Mouse (Mus musculus) ES-E14 (cell line): ENCODE data around the gene Gna12. TPM values are rescaled to one million over a fixed set of nuclear protein-coding genes. Genes with fewer than 3 reads are reported as not detected.

Experiments used
- DNase-seq: peaks from one replicate; pipeline ENCODE4 v3.0.0-alpha.2; 2013; ENCODE audit warnings: low read depth, low spot score
- H3K27ac ChIP-seq: 2 replicates; pipeline ENCODE4 v1.5.1; 2012; ENCODE audit warnings: low read depth, mild to moderate bottlenecking, low read length, moderate library complexity, mixed read lengths; ENCODE audit not compliant: poor library complexity, insufficient read depth, severe bottlenecking
- H3K36me3 ChIP-seq: 2 replicates; pipeline ENCODE4 v1.6.1; 2012; ENCODE audit warnings: mild to moderate bottlenecking, low read length, moderate library complexity, mixed read lengths; ENCODE audit not compliant: control insufficient read depth, poor library complexity, insufficient read depth, severe bottlenecking
- H3K4me1 ChIP-seq, 2 experiments: fragments of 150-350 bp in 1 of 2; sonication (generic) in 1 of 2; 2 replicates each; pipeline ENCODE4 v1.6.1; 2012; ENCODE audit warnings: low read length in 2 of 2, mild to moderate bottlenecking in 1 of 2, mixed read lengths in 1 of 2; ENCODE audit not compliant: control insufficient read depth in 2 of 2, insufficient read depth in 2 of 2, poor library complexity in 1 of 2
- H3K4me3 ChIP-seq, 2 experiments: fragments of 150-350 bp in 1 of 2; sonication (generic) in 1 of 2; 2 replicates each; pipeline ENCODE4 v1.5.1; 2012; ENCODE audit warnings: low read length in 2 of 2, low read depth in 1 of 2, mild to moderate bottlenecking in 1 of 2, mixed read lengths in 1 of 2; ENCODE audit not compliant: insufficient read depth in 1 of 2, poor library complexity in 1 of 2, severe bottlenecking in 1 of 2
- H3K9ac ChIP-seq: 2 replicates; pipeline ENCODE4 v1.6.1; 2012; ENCODE audit warnings: low read depth, mild to moderate bottlenecking, low read length, mixed read lengths; ENCODE audit not compliant: poor library complexity, insufficient read depth, severe bottlenecking
- H3K9me3 ChIP-seq: fragments of 150-350 bp; sonication (generic); 2 replicates; pipeline ENCODE4 v1.6.1; 2012; ENCODE audit warnings: low read depth, mild to moderate bottlenecking, low read length; ENCODE audit not compliant: control insufficient read depth, insufficient read depth
- CHD2 ChIP-seq: IDR thresholded peaks from 2 replicates; pipeline ENCODE4 v1.6.1; 2014; ENCODE audit warnings: mild to moderate bottlenecking, low read depth, low read length, inconsistent platforms
- HCFC1 ChIP-seq: IDR thresholded peaks from 2 replicates; pipeline ENCODE4 v1.6.1; 2012; ENCODE audit warnings: low read length, inconsistent platforms, borderline replicate concordance; ENCODE audit not compliant: insufficient read depth
- MAFK ChIP-seq: IDR thresholded peaks from 2 replicates; pipeline ENCODE4 v1.6.1; 2014; ENCODE audit warnings: mild to moderate bottlenecking, low read depth, low read length, inconsistent platforms; ENCODE audit not compliant: insufficient read depth
- ZC3H11A ChIP-seq: IDR thresholded peaks from 2 replicates; pipeline ENCODE4 v1.6.1; 2012; ENCODE audit warnings: low read depth, mild to moderate bottlenecking, inconsistent platforms, low read length, borderline replicate concordance
- ZNF384 ChIP-seq: IDR thresholded peaks from 2 replicates; pipeline ENCODE4 v1.6.1; 2012; ENCODE audit warnings: low read depth, low read length, inconsistent platforms
- in situ Hi-C, 2 experiments: fragments of 600-800 bp; cut with MboI; formaldehyde crosslinking; loops; one replicate each; pipeline ENCODE4 v1.15.1; 2025; ENCODE audit warnings: low sequenced_read_pairs in 2 of 2, inconsistent platforms in 1 of 2; ENCODE audit not compliant: unreplicated experiment in 2 of 2
- total RNA-seq: library from RNA; depleted of rRNA; stranded (reverse); fragments of 300-350 nt; gene quantifications from 2 replicates; pipeline ENCODE4 v1.2.3, GENCODE M21; 2012

Gene Gna12
- total RNA-seq, 1 experiment: 50.4 TPM

GRCm38 (mm10) chr5:140815059-140815728 lies 15.0 kb downstream of the Gna12 start:
- in situ Hi-C loops: no loop called here
- Histone ChIP-seq H3K36me3 (no peaks in the 10 kb centered on the region), H3K4me3 (no peak overlapping the region), H3K27ac (no peak overlapping the region), H3K4me1 (peaks cover 3 to 25% of the 10 kb centered on the region in 2 experiments), H3K9me3 (no peaks in the 10 kb centered on the region), H3K9ac (no peak overlapping the region)
- TF ChIP-seq HCFC1: no peak
- TF ChIP-seq ZNF384: no peak
- TF ChIP-seq ZC3H11A: no peak
- TF ChIP-seq CHD2: no peak
- no peak for TF ChIP-seq MAFK
- no peak for DNase-seq

- TF ChIP-seq ZC3H11A: no peak
- TF ChIP-seq HCFC1: no peak
- TF ChIP-seq ZNF384: no peak
- TF ChIP-seq CHD2: no peak
- TF ChIP-seq MAFK: no peak
- Histone ChIP-seq H3K4me3 (no peak overlapping the region), H3K36me3 (no peaks in the 10 kb centered on the region), H3K9me3 (no peaks in the 10 kb centered on the region), H3K4me1 (peaks cover 3 to 25% of the 10 kb centered on the region in 2 experiments), H3K9ac (no peak overlapping the region), H3K27ac (no peak overlapping the region)
- in situ Hi-C loops: no loop called here
- no peak for DNase-seq
Measured at GRCm38 (mm10) chr5:140814403-140814802, 15.8 kb downstream of the Gna12 start.

- no peak overlapping the region for H3K4me3 ChIP-seq
- no peak overlapping the region for H3K27ac ChIP-seq
- no peak for DNase-seq
- TF ChIP-seq MAFK (no peak), HCFC1 (no peak), ZNF384 (no peak), CHD2 (no peak), ZC3H11A (no peak)
- no peaks in the 10 kb centered on the region for H3K9me3 ChIP-seq
- H3K9ac ChIP-seq: no peak overlapping the region
- no peaks in the 10 kb centered on the region for H3K36me3 ChIP-seq
- H3K4me1 ChIP-seq: peaks cover 3 to 23% of the 10 kb centered on the region in 2 experiments
- in situ Hi-C loops: no loop called here
Measured at GRCm38 (mm10) chr5:140812699-140813098, 17.5 kb downstream of the Gna12 start.

GRCm38 (mm10) chr5:140812063-140812462 lies 18.2 kb downstream of the Gna12 start:
- Histone ChIP-seq H3K36me3 (no peaks in the 10 kb centered on the region), H3K9ac (no peak overlapping the region), H3K9me3 (no peaks in the 10 kb centered on the region), H3K4me1 (peaks cover 3 to 23% of the 10 kb centered on the region in 2 experiments), H3K4me3 (no peak overlapping the region), H3K27ac (no peak overlapping the region)
- in situ Hi-C loops: no loop called here
- no peak for DNase-seq
- TF ChIP-seq ZC3H11A: no peak
- no peak for TF ChIP-seq ZNF384
- TF ChIP-seq CHD2: no peak
- TF ChIP-seq HCFC1: no peak
- TF ChIP-seq MAFK: no peak

GRCm38 (mm10) chr5:140811390-140811789 lies 18.8 kb downstream of the Gna12 start:
- Histone ChIP-seq H3K9ac (no peak overlapping the region), H3K4me1 (peaks cover 3 to 22% of the 10 kb centered on the region in 2 experiments), H3K36me3 (no peaks in the 10 kb centered on the region), H3K9me3 (no peaks in the 10 kb centered on the region), H3K4me3 (no peak overlapping the region), H3K27ac (no peak overlapping the region)
- no peak for DNase-seq
- in situ Hi-C loops: no loop called here
- no peak for TF ChIP-seq CHD2
